Mouse (Mus musculus): ENCODE results near the gene Fkbp6. TPM values are rescaled to one million over a fixed set of nuclear protein-coding genes. Genes with fewer than 3 reads are reported as not detected.

Gene Fkbp6
- total and polyA plus RNA-seq, 2 experiments from 2014 or later: not detected

DNA sequence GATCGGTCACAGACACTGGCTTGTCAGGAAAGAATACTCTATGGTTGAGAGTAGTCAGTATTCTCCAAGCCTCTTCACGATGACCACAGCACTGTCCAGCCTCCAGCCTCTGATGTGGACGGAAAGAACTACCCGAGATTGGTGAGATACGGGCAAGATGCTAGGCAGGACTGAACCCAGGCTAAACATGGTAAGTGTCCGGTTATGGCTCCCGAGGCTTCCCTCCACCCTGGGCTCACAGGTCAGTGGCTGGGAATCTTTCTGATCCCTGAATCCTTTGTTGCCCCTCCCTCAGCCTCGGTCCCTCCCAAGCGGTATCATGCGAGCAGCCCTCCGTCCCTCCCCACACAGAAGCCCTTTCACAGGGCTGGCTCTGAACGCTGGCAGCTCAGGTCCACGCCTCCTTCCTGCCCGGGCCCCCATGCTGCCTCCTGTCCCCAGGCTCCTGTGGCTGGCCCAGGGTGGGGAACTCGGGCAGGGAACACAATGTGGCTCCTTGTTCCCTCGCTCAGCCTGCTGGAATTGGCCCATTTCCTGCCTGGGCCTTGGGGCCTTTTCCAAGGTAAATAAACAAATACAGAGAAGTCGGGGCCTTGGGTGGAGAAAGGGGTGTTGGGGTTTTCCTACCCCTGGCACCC, 85.9 kb downstream of the Fkbp6 start:
- Histone ChIP-seq H3K4me1 (ENCODE audit: insufficient read depth) (no peaks in the 10 kb centered on the region), H3K9ac (no peak overlapping the region), H3K4me3 (ENCODE audit: low read depth, low read length) (no peak overlapping the region), H3K27ac (ENCODE audit: low read depth, low read length) (peak overlapping the region; percentile 50), H3K36me3 (ENCODE audit: insufficient read depth) (no peaks in the 10 kb centered on the region), H3K4me2 (ENCODE audit: low read depth) (no peak overlapping the region), H3K9me3 (ENCODE audit: low read length) (no peaks in the 10 kb centered on the region), H3K27me3 (ENCODE audit: insufficient read depth, low read length) (no peaks in the 10 kb centered on the region)
- no peak for TF ChIP-seq CTCF (IDR thresholded peaks at IDR 0.05; ENCODE audit: low read depth)
- ATAC-seq: peak; percentile 93
- DNase-seq: peak; percentile 63
- WGBS: 10% methylated on average over 17 of the region's 17 CpGs

DNA sequence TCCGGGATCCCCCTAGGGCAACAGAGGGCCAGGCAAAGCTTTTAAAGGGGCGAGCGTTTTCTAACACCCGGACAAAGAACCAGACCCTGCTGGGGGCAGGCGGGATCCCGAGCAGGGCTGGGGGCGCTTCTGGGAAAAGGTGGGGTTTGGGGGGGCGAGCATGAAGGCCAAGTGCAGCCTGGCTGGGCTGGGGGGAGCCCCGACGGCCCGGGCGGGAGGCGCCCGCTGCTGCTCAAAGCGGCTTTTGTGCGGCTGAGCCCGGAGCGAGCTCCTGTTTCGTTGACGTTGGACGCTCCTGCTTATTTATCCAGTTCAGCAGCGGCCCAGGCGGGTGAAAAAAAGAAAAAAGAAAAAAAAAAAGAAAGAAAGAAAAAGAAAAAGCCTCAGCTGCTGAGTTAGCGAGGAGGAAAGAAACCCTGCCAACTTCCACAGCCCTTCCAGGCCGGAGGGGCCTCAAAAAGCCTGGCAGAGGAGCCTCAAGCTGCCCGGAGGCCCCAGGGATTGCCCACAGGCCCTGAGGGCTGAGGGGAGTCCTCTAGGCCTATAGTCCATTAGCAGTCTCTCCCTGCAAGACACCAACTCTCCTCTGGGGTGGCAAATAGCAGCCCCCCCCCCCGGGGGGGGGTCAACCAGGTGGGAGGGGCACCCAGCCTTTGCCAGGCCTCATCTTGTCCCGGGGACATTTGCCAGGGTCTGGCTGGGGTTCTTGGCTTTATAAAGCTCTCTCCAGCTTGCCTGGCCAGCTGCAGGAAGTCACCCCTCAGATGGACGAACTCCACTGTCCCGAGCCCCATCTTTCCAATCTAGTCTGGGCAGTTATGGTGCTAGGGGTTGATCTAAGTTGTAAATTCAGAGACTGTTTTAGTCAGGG, 91.3 kb downstream of the Fkbp6 start:
- H3K27me3 ChIP-seq (ENCODE audit: insufficient read depth, low read length): no peaks in the 10 kb centered on the region
- peak overlapping the region; percentile 16 for H3K4me3 ChIP-seq (ENCODE audit: low read depth, low read length)
- peak; percentile 64 for DNase-seq
- H3K27ac ChIP-seq (ENCODE audit: low read depth, low read length): peak overlapping the region; percentile 64
- H3K36me3 ChIP-seq (ENCODE audit: insufficient read depth): no peaks in the 10 kb centered on the region
- H3K4me2 ChIP-seq (ENCODE audit: low read depth): peak overlapping the region; percentile 49
- H3K9ac ChIP-seq: peak overlapping the region; percentile 51
- ATAC-seq: peak; percentile 68
- no peaks in the 10 kb centered on the region for H3K4me1 ChIP-seq (ENCODE audit: insufficient read depth)
- H3K9me3 ChIP-seq (ENCODE audit: low read length): no peaks in the 10 kb centered on the region
- TF ChIP-seq CTCF (IDR thresholded peaks at IDR 0.05; ENCODE audit: low read depth): no peak; the same call in 1 of the 2 replicates
- WGBS: 8% methylated on average over 30 of the region's 30 CpGs

DNA sequence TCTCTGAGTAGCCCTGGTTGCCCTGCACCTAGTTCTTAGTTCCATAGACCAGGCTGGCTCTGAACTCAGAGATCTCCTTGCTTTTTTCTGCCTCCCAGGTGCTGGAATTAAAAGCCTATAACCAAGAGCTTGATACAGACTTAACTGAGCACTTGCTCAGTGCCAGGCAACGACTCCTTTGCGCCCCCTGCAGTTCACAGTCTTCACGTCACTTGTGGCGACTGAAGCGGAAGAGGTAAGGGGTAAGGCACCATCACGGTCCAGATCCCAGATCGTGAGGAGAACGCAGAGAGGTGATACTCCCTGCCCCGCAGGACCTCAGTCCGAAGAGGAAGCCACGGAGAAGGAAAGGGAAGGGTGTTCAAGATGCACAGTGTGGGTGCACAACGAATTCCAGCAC, 92.3 kb downstream of the Fkbp6 start:
- peak; percentile 36 for TF ChIP-seq CTCF (IDR thresholded peaks at IDR 0.05; ENCODE audit: low read depth)
- no peaks in the 10 kb centered on the region for H3K9me3 ChIP-seq (ENCODE audit: low read length)
- no peak overlapping the region for H3K9ac ChIP-seq
- WGBS: 79% methylated on average over 12 of the region's 12 CpGs
- H3K27me3 ChIP-seq (ENCODE audit: insufficient read depth, low read length): no peaks in the 10 kb centered on the region
- H3K36me3 ChIP-seq (ENCODE audit: insufficient read depth): no peaks in the 10 kb centered on the region
- H3K27ac ChIP-seq (ENCODE audit: low read depth, low read length): peak overlapping the region; percentile 64
- H3K4me2 ChIP-seq (ENCODE audit: low read depth): no peak overlapping the region
- ATAC-seq: no peak
- H3K4me1 ChIP-seq (ENCODE audit: insufficient read depth): no peaks in the 10 kb centered on the region
- no peak overlapping the region for H3K4me3 ChIP-seq (ENCODE audit: low read depth, low read length)
- no peak for DNase-seq

DNA sequence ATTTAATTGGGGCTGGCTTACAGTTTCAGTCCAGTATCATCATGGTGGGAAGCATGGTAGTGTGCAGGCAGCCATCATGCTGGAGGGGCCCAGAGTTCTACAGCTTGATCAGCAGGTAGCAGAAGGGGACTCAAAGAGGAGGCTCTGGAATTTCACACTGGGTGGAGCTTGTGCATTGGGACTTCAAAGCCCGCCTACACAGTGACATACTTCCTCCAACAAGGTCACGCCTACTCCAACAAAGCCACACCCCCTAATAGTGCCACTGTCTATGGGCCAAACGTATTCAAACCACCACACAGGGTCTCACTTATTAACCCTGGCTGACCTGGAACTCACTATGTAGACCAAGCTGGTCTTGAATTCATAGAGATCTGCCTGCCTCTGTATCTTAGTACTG, 93.7 kb downstream of the Fkbp6 start:
- H3K4me2 ChIP-seq (ENCODE audit: low read depth): no peak overlapping the region
- no peak overlapping the region for H3K4me3 ChIP-seq (ENCODE audit: low read depth, low read length)
- no peaks in the 10 kb centered on the region for H3K27me3 ChIP-seq (ENCODE audit: insufficient read depth, low read length)
- H3K27ac ChIP-seq (ENCODE audit: low read depth, low read length): no peak overlapping the region
- no peaks in the 10 kb centered on the region for H3K4me1 ChIP-seq (ENCODE audit: insufficient read depth)
- WGBS: 88% methylated on average over 3 of the region's 3 CpGs
- DNase-seq: no peak
- no peak overlapping the region for H3K9ac ChIP-seq
- no peak for ATAC-seq
- H3K36me3 ChIP-seq (ENCODE audit: insufficient read depth): no peaks in the 10 kb centered on the region
- no peak for TF ChIP-seq CTCF (IDR thresholded peaks at IDR 0.05; ENCODE audit: low read depth)
- no peaks in the 10 kb centered on the region for H3K9me3 ChIP-seq (ENCODE audit: low read length)

DNA sequence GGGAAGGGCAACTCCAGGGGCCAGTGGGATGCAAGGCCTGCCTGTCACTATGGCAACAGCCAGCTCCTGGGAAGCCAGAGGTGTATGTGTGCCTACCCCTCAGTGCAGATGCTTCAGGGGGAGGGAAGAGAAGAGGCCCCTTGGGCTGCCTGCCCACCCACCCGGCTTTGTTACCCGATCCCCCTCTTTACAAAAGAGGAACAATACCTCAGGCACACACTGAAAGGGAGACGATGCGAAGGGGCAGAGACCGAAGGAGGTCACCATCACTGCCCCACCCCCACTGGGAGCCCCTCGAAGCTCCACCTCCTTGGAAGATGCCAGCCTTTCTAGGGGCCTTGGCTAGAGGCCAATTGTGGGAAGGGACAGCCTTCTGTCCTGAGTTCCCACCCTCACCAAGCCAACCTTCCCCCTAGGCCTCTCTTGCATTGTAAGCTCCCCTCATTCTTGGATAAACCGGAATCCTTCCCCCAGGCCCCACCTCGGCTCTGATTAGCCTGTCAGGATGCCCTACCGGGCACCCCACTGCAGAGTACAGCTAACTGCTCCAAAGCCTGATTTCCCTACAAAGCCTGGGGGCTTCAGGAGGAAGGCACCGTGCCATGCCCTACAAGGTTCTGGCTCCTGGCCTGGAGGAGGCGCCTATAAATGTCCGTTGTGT, 96.0 kb downstream of the Fkbp6 start:
- ATAC-seq: peak; percentile 34
- H3K9me3 ChIP-seq (ENCODE audit: low read length): no peaks in the 10 kb centered on the region
- DNase-seq: peak; percentile 62
- peak overlapping the region; percentile 0; the same call in 1 of the 2 replicates for H3K27ac ChIP-seq (ENCODE audit: low read depth, low read length)
- no peaks in the 10 kb centered on the region for H3K27me3 ChIP-seq (ENCODE audit: insufficient read depth, low read length)
- no peak overlapping the region for H3K4me2 ChIP-seq (ENCODE audit: low read depth)
- H3K9ac ChIP-seq: no peak overlapping the region
- WGBS: 2% methylated on average over 12 of the region's 12 CpGs
- 0 out of 2 replicates have a peak, but pooled peaks cover under 1% of the 10 kb centered on the region for H3K4me1 ChIP-seq (ENCODE audit: insufficient read depth)
- no peaks in the 10 kb centered on the region for H3K36me3 ChIP-seq (ENCODE audit: insufficient read depth)
- TF ChIP-seq CTCF (IDR thresholded peaks at IDR 0.05; ENCODE audit: low read depth): no peak
- H3K4me3 ChIP-seq (ENCODE audit: low read depth, low read length): no peak overlapping the region

DNA sequence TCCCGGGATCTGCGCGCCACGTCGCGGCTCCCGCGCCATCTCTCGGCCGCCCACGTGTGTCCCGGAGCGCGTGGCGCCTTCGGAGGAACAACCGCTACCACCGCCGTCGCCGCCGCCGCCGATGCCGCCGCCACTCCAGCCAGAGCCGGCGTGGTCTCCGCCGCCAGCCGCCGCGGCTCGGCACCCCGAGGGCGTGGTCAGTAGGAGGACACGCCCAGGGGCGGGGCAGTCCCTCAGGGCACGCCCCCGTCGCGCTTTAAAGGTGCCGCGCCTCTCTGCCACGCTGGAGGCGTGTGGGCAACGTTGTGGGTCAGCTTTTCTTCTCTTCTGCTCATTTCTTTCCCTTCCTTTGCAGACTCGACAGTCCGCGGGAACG, 98.8 kb downstream of the Fkbp6 start, which contains the start of gene Fzd9:
Fzd9 (minus strand) TSS at position 152 of the 376 bp plus-strand sequence.
- peak; percentile 23; the same call in 1 of the 2 replicates for TF ChIP-seq CTCF (IDR thresholded peaks at IDR 0.05; ENCODE audit: low read depth)
- peak; percentile 93 for DNase-seq

More for the DNA sequence above, 98.8 kb downstream of the Fkbp6 start, which contains the start of gene Fzd9:
- Histone ChIP-seq H3K27me3 (ENCODE audit: insufficient read depth, low read length) (no peaks in the 10 kb centered on the region), H3K9me3 (ENCODE audit: low read length) (no peaks in the 10 kb centered on the region), H3K36me3 (ENCODE audit: insufficient read depth) (peaks cover 6% of the 10 kb centered on the region), H3K27ac (ENCODE audit: low read depth, low read length) (peak within 1 kb of the TSS; percentile 54), H3K4me3 (ENCODE audit: low read depth, low read length) (peak within 1 kb of the TSS; percentile 65), H3K4me1 (ENCODE audit: insufficient read depth) (0 out of 2 replicates have a peak, but pooled peaks cover 4% of the 10 kb centered on the region), H3K9ac (peak within 1 kb of the TSS; percentile 63), H3K4me2 (ENCODE audit: low read depth) (peak within 1 kb of the TSS; percentile 95)
- peak; percentile 91 for ATAC-seq
- 5% methylated on average over 33 of the region's 51 CpGs for WGBS

Measured in forebrain, postnatal 0 days (tissue).